Mouse (Mus musculus) T-helper 17 cell (primary cell): ENCODE data around the gene Ell.

Experiments used
- in situ Hi-C, 2 experiments: fragments of 300-600 bp; cut with MboI, MseI; formaldehyde crosslinking; loops; 1 replicate in 1 of 2; 2 replicates in 1 of 2; pipeline ENCODE4 v1.15.1; 2025; ENCODE audit warnings: high pct_unique_total_duplicates in 2 of 2

The Ell gene

DNA sequence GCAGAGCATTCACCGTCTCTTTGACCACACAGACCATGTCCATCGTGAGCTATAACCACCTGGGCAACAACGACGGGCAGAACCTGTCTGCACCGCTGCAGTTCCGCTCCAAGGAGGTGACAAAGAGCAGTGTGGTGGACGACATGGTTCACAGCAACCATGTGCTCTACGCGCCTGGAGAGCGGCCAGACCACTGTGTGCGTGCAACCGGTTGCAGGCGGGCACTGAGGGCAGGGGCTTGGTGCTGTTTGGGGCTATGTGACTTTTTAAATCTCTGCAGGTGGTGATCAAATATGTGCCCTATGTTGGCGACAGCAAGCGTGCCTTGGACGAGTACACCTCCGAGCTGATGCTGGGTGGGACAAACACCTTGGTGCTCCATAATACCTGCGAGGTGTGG lies 57.0 kb downstream of the Ell start:
- in situ Hi-C loops: no loop called here

DNA sequence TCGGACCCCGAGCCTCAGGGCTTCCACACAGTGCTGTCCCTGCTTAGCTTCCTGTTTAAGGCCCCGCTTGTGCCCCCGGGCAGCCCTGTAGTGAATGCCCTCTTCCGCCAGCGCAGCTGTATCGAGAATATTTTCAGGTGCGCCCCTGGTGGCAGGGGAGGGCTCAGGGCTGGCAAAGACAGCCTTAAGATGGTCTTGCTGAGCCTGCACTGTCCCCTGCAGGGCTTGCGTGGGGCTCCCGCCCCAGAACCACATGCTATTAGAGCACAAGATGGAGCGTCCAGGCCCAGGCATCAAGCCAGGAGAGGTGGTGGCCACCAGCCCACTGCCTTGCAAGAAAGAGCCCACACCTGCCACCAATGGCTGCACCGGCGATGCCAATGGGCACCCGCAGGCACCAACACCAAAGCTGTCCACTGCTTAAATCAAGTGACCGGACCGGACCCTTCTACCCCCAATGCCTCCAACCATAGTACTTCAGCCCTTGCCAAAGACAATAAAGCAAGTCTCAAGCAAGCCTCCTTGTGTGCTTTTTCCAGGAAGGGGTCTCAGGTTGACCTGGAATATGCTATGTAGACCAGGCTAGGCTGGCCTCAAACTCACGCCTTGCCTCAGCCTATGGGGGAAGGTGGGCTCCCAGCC lies 57.6 kb downstream of the Ell start:
- in situ Hi-C loops: no loop called here

DNA sequence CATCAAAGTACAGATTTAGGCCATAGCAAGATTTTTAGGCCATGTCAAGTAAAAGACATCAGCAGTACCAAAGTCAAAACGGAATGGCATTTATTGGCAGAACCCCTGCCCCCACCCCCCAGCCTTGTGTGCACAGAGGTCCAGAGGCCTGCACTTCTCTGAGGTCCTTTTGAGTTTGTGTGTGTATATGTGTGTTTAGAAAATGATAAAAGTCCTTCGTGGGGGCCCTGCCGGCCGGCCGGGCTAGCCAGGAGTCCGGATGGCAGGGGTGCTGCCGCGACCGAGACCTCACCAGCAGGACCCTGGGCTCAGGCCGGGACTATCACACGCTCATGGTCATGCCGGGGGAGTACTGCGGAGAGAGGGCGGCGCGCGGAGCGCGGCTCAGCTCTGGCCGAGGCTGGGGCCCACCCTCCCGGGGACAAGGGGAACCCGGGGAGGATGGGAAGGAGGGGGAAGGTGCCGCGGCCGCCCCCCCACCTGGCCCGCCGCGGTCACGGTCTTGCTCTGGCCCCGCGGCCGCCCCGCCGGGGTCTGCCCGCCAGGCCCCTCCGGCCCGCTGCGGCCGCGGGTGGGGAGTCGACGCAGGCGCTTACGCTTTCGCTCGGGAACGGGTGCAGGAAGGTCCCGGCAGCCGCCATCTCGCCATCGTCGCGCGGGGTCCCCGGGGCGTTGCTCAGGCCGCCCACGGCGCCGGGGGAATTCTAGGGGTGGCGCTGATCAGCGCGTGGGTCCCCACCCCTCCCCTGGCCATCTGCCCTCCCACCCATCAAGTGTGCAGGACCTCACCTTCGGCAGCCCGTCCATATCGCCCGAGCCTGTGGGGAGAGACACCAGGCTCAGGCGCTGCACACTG lies 58.4 kb downstream of the Ell start:
- in situ Hi-C loops: no loop called here

DNA sequence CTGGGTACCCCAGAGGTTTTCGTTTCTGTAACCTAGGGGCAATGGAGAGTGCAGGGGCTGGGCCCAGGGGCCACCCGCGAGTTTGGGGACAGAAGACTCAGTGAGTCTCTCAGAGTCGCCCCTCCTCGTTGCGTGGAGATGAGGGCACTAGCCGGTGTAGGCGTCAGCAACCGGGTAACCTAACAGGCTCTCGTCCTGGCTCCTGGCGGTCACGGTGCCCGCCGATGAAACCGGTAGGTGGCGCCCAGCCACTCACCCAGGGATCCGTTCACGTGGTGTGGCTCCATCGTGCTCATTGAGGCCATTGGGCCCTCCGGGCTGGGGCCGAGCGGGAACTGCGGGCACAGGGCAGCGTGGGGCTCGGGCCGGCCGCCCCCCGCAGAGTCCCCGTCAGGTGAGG lies 59.0 kb downstream of the Ell start:
- in situ Hi-C loops: no loop called here

DNA sequence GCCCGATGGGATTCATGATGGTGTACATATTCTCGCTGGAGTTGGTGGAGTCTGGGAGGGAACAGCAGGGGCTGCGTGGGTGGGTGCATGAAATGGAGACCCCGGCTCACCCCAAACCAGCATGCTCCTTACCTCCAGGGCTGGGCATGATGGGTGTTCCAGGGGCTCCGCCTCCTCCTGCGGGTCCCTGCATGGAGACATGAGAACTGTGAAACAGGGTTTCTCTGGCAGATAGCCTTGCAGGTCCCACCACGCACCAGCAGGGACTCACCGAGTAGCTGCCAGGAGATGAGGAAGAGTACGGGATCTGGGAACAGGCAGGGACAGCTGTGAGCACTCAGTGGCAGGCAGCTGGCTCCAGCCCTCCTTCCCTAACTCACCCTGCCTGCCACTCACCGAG lies 59.5 kb downstream of the Ell start:
- in situ Hi-C loops: no loop called here

DNA sequence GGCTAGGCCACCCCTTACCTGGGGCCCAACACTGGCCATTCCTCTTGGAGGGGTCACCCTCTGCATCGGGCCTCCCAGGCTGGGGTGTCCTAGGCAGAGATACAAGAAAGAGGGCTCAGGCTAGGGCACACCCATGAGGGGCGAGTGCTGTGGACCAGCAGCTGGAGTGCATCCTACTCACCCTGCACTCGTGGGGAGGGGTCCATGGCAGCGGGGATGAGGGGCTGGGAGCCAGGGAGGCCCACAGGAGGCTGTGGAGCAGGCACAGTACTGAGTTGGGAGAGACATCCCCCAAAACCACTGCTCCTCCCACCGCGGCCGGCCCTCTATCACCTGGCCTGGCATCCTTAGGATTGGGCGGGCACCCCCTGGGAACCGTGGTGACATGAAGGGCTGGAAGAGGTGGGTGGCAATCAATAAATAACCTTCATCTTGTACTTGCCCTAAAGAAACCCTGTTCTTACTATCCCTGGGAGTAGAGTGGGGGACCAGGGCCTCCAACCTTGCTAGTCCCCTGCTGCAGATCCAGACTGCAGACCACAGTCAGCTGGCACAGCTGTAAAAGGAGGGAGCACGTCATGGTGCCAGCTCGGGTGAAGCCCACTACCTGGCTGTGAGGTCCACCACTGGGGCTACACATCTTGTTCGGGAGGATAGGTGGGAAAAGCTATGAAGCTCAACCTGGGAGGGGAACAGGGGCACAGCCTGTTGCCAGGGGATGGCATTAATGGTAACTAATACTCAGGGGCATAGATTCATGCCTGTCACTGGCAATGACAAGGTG lies 60.4 kb downstream of the Ell start:
- in situ Hi-C loops: loop anchor here in 1 of 2 experiments (5.0 kb wide), 1 partner anchor 87 kb away; the partner anchor contains the start of gene Uba52

DNA sequence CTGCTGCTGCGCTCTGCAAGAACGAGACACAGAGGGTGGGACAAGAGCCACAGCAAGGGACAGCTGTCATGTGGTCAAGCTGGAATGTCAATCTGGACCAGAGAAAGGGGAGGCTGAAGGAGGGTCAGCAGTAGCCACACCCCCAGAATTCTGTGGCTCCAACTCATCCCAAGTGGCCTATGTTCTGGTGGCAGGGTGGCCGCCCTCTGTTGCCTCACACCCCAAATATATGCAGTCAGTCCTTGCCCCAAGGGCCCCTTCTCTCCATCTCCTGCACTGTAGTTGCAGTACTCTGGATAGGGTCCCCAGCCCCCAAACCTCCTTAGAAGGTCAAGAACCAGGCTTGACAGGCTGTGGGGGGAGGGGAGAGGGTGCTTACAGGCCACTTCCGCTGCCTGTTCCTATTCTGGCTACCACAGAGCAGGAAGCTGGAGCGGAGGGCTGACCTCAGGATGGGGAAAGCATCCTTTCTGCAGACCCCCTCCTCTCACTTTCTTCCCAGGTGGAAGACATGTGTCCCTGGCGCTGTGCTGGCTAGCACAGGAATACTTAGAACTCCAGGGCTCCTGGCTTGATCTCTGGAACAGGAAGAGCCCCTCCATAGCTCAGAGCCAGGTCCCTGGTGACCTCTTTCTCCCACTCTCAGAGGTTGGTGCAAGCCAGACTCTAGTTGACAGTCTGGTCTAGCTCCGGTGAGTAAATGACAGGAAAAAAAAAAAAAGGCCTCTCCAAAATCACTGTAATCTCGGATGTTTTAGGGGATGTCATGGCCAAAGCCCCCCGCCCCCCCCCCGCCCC lies 61.4 kb downstream of the Ell start:
- in situ Hi-C loops: loop anchor here in 1 of 2 experiments (5.0 kb wide), 1 partner anchor 88 kb away; the partner anchor contains the start of gene Uba52

DNA sequence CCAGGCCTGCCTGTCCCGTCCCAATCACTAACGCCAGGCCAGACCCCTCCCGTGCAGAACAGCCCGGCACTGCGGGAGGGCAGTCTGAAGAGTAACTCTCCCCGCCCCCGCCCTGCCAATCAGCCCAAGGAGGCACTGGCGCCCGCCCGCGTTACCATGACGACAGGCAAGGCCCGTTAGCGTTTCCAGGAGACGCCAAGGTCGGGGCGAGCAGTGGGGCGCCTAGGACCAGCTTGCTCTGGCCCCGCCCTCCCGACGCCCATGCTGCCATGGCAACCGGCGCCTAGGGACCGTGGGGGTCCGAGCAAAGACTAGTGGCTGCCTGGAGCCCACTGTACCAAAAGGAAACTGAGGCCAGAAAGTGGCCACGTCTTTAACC lies 62.0 kb downstream of the Ell start:
- in situ Hi-C loops: loop anchor here in 1 of 2 experiments (5.0 kb wide), 1 partner anchor 89 kb away; the partner anchor contains the start of gene Uba52

DNA sequence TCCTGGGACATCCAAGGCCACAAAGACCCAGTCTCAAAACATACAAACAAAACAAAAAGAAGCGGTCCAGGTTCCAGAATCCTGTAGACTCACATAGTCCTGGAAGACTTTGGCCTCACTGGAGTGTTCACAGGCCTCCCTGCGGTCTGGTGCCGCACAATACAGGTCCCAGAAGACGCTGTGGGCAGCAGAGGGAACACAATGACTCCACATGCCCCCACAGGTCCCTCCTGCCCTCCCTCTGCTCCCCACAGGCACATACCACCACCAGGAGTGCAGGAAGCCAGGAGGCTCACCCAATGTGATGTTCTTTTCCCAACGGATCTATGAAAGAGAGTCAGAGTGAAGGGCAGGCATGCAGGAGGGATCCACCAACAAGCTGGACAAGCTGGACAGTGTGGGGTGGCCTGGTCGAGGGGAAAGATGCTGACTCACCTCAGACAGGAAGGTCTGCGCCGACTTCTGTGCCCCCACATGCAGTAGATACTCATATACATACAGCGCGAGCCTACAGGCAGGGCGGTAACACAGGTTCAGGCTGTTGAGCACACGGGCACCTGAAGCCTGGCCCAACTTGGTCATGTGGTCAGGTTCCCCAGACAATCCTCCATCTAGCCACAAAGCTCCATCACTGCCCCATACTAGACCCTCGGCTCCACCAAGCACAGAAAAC lies 63.0 kb downstream of the Ell start:
- in situ Hi-C loops: loop anchor here in 1 of 2 experiments (5.0 kb wide), 1 partner anchor 90 kb away; the partner anchor contains the start of gene Uba52

DNA sequence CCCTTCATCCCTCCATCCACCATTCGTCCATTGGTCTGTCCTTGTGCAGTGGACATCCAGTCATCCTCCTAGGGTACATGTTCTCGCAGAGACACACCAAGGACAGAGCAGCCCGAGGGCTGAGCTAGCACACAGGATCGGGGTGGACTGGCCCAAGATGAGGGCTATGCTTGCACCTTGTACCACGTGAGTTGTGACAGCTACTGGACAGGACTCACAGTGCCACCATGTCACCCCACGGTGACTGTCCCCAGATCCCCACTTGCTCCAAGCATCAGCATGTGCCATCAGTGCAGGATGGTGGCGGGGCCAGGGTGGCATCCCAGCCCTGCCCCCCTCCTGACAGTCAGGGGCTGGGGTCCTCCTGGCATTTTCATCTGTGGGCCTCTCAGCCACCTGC lies 65.3 kb downstream of the Ell start:
- in situ Hi-C loops: loop anchor here in 1 of 2 experiments (5.0 kb wide), 1 partner anchor 92 kb away; the partner anchor contains the start of gene Uba52

DNA sequence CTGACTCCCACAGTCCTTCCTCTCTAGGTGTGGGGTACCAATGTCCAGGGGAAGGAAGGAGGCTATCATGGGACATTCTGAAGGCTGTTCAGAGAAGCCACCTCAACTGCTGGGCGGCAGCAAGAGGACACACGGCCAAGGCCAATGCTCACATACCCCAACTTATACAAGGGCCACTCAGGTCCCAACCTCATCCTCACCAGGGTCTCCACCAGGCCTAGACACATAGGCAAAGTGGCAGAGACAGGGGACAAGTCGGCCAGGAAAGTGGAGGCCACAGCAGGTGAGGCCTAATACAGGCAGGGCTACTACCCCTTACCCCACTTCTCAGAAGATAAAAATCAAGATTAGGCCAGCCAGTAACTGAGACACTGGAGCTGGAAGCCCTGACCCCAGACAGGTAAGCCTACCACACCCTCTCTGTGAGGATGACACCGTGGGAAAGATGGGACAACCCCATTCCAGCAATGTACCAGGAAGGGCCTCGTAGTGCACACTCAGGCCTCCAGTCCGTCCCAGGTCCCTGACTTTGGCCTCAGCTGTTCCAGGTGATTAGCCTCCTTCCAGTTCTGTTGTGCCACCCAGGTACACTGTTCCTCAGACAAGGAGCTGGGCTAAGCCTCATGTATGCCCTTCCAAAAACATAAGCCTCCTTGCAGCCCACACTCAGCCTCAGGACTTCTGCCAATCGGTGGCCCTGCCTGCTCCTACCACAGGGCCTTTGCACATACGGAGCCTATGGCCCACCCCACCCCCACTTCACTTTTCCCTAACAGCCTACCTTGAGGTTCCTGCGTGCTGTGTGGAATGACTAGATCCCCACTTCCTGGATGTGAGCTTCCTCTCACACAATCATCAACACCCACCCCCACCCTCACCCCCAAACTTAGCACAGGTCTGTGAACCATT lies 66.9 kb downstream of the Ell start:
- in situ Hi-C loops: no loop called here

DNA sequence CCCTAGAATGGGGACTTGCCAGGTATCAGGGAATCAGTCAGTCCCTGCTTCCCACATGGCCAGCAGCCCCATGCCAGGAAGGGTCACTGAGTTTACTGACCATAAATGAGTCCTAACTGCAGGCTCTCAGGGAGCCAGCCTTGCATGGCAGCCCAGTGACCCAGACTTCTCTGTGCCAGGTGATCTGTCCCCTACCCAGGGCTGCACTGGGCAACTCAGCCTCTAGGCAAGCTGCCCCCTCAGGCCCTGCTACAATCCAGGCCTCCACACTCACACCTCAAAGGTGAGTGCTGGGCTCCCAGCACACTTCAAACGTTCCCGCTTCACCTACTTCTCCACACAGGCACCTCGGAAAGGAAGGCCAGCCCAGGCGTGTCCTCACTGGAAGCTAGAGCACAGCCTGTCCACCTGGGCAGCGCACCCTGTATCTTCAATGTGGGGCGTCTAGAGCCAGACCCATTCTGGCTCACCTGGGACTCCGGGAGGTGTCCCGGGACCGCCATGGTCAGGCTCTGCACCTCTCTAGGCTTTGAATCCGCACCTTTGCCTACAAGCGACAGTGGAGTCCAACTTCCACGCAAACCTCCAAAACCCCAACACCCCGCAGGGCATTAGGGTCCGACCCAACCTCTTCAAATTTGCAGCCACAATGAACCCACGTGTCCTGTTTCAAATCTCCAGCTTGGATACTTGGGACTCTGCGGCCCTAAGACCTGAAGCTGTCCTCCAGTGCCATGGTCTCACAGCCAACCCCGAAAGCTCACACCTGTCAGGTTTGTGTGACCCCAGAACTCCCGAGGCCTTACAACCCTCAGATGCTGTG lies 67.7 kb downstream of the Ell start:
- in situ Hi-C loops: no loop called here

DNA sequence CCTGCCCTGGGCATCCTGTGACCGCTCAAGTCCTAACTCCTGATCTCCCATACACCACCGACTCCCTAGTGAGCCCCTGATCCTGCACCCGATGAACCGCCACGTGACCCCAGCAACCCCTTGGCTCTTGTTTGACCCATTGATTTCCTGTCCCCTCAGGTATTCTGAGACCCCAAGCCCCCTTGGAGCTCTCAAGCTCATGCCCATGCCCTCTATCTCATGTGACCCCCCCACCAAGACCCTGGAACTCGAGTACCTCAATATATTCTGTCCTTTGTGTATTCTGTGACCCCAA lies 68.3 kb downstream of the Ell start:
- in situ Hi-C loops: no loop called here

DNA sequence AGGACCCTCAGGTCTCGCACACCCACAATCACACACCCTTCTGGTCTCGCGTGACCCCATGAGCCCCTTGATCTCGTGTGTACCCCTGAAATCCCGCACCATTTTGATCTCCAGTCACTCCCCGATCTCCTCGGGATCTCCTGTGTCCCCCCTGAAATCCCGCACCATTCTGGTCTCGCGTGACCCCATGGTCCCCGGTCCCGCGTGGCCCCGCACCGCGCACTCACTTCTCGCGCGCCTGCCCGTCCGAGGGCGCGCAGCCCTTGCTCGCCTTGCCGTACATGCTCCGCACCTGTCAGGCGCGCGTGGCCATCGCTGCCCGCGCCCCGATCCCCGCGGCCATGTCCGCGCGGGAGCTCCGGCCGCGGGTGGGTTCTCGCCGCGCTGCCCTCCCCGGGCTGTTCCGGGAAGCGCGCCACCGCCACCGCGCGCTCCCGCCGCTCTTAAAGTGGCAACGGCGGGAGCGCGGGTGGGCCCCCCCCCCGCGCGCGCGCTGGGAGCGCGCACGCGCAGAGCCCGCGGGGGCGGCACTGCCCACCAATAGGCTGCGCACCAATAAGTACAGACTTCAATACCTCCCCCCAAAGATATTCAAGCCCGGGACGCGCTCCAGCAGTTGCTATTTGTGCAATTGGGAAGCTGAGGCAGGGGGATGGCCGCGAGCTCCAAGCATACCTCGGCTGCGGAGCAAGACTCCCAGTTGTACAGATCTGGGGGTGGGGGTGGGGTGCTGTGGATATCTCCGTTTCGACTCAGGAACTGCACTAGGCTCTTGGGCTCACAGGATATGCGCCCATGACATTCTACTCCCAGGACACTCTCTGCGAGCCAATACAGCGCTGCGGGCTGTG lies 68.9 kb downstream of the Ell start:
- in situ Hi-C loops: no loop called here

DNA sequence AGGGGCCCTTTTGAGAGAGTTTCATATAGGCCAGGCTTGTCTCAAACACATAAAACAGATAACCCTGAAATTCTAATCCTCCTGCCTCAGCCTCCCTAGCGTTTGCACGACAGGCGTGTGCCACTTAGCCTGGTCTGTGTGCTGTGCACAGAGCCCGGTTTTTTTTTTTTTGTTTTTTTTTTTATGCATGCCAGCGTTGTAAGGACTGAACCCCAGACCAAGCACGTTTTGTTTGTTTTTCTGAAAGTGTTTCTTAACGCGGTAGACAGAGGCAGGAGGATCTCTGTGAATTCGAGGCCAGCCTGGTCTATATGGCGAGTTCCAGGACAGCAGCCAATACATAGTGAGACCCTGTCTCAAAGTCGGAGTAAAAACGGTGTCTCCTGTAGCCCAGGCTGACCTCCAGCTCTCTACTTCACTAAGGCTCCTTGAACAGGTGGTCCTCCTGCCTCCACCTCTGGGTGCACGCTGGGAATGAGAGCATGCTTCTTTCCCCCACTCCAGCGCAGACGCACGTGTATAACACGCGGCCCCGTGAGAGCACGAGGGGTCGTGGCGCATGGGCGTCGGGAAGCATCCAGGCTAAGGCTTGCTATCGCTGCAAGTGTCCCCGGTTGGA lies 69.6 kb downstream of the Ell start, which contains the start of gene Ssbp4:
Gene Ssbp4 (minus strand): TSS at position 124 of the 619 bp plus-strand sequence.
- in situ Hi-C loops: no loop called here

DNA sequence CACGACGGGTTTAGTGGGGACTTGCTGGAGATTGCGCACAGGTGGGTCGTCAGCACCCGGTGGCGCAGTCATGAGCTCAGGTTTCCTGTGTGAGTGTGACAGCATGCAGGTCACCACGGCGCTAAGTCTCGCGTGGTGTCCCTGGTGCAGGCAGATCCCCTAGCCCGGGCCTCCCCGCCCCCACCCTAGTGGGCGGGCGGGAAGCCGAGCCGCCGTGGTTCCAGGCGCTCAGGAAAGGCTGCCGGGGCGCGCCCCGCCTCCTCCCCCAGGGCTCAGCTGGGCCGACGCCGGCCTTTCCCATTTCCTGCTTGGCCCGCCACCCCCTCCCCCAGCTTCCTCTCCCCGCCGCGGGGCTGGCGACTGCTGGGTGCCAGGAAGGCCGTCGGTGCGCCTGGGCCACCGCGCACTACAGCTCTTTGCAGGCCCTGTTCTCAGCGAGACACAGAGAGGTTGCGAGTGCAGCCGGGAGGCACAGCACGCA lies 70.2 kb downstream of the Ell start:
- in situ Hi-C loops: no loop called here
